Mouse (Mus musculus) NIH3T3 (cell line): ENCODE results near the gene Gm9117.
"Not testable (repeated sequence)": the region's sequence is repeated elsewhere in the genome, so short reads cannot be mapped to it uniquely, and the experiment has no call there.

Experiments used
- DNase-seq: peaks from one replicate; pipeline ENCODE4 v3.0.0-alpha.2; 2012; ENCODE audit warnings: low read depth

Gm9117 gene

DNA sequence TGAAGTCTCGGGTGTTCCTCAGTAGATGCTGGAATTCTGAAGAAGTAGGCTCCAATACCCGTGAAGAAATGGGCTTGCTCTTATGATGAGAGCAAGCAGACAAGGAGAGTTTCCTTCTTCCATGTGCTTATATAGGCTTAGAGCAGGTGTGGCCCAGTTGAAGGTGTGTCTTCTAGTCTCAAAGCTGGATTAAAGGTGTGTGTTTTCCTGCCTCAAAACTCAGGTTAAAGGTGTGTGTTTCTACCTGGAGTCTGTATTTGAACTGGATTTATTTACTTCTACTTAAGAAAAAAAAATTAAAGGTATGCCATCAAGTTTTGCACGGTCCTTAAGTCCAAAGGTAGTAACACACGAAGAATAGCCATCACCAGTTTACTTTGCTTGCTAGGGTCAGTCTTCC is at the start of gene Gm9117:
Gene Gm9117, minus strand, starts transcription at position 101 of the 400 bp plus-strand sequence.
- not testable (repeated sequence) for DNase-seq

DNA sequence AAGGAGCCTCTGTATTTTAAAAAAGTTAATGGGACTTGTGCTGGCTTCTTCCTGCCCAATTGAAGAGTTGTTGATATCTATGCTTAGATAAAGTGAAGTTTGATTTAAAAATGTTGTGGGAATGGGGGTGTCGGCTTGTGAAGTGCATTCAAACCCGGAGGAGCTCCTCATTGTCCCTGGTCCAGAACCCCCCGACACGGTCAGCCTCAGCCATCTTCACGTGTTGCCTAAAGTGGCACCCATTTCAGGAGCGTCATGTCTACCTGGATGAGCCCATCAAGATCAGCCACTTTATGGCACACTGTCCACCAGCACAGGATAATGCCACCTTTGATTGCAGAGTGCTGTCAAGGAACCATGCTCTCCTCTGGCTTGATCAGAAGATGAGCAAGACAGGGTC is 25.6 kb upstream of the Gm9117 start:
- not testable (repeated sequence) for DNase-seq

DNA sequence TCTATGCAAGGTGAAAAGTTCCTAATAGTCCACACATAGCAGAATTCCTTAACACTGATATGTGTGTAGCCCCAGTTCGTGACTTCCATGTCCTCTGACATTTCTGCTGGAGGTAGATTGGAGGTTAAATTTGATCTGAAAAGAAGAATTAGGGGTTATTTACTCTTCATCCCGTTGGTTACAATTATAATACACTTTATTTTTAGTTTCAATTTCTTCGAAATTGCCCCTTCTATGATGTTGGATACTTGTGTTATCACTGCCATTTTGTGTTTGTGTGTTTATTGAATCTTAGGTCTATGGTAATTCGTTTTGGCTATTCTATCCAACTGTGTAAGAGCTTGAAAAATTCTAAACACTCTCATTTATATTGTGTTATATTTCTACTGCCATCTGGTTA is 17.9 kb upstream of the Gm9117 start, which contains the start of gene Tdpoz5:
Gene Tdpoz5, minus strand, starts transcription at position 101 of the 400 bp plus-strand sequence.
- DNase-seq, result not testable (repeated sequence)

DNA sequence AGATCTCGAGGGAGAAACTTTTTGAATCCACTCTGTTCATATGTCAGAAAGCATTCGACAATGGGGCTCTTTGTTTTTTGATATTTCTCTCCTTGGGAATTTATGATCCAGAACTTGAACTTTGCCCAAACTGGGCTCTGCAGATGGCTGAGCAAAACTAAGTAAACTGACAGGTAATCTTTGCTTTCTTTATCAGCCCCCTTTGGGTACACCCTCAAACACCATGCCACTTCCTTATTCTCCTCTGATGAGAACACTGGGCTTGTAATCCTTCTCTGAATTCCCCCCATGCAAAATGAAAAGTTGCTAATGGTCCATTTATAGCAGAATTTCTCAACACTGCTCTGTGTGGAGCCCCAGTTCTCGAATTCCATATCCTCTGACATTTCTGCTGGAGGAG is 5.0 kb downstream of the Gm9117 start:
- DNase-seq, result not testable (repeated sequence)
